Mouse (Mus musculus) retina, adult 2 months (tissue): ENCODE results near the gene Gm49333.
A peak's percentile ranks its signal among the peaks of the same experiment; 100 is the strongest.

Experiments
- DNase-seq: peaks from one replicate; pipeline ENCODE4 v3.0.0-alpha.2; 2012; ENCODE audit warnings: low read depth, low spot score

The Gm49333 gene

DNA sequence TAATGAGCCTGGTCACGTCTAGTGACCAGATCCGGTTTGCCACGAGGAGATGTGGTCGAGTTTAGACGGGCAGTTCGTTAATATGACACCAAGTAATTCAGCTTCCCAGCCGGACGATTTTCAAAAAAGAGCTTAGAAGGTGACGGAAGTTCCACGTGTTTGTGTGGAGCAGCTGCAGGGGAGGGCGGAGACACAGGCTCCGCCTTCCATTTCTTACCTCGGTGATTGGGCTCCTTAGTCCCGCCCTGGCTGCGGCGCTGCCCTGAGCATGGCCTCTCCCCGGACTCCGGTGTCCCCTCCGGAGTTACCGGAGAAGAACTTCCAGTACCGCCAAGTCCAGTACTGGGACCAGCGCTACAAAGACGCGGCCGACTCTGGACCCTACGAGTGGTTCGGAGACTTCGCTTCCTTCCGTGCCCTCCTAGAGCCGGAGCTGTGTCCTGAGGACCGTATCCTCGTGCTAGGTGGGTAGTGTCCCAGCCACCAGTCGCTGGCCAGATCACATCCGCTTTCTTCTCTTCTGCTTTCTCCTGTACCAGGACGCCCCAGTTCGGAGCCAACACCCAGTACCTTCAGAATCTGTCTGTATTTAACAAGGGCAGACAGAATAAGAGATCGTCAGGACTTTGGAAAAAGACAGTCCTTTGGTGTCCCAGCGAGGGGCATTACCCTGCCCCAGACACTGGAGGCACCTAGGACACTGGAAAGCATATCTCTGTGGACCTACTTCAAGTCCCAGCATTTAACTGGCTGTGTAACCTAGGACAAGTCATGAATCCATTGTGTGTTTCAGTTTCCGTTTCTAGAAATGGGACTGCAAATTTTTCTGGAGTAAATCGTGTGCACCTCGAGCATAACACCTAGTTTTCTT is at the start of gene Gm49333, which contains the start of the genes Eef1akmt4 and Alg3:
Gene Gm49333 (plus strand): TSS at position 254 of the 871 bp plus-strand sequence.
Gene Eef1akmt4 (plus strand): TSS at position 237 of the 871 bp plus-strand sequence.
Gene Alg3 (minus strand): TSS at position 379 of the 871 bp plus-strand sequence.
- DNase-seq, result peak; percentile 71

DNA sequence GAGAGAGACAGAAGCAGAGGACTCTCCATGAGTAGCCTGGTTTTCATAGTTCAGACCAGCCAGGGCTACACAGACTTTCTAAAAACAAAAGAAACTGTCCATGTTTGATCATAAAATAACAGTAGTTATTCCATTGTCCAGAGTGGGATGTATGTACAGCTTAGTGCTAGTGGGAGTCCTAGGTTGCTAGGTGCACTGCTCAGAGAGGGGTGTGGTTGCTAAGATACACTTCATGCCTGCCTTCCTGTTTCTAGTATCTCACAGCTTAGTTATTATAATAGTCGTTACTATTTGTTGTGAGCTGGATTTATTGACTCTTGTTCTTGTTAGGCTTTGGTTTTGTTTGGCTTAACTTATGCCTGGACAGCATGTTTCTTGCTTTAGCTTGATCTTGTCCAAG is 46.3 kb upstream of the Gm49333 start:
- no peak for DNase-seq

DNA sequence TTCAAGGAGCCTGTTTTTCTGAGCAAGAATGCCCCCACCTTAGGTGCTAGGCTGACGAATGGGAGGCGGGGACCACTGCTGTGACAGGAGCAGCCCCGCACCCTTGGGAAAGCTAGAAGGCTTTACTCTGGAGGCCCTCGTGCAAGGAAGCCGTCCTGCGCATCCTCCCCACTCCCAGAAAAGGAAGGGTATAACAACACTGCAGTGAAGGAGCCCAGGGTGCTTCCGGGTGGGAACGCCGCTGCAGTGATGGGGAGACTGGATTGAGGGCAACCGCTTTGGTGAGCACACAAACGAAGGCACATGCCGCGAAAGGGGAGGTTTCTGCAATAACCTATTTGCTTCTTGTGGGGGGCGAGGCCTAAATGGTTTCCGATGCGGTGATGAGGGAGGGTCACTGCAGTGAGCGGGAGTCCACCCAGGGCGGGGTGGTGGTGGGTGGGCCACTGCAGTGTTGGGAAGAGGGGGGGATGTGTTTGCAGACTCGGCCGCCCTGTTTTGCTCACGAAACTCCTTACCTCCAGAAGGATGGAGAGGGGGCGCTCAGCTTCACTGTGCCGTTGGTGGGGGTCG is 22.0 kb upstream of the Gm49333 start, which contains the start of gene Vwa5b2:
Gene Vwa5b2 (plus strand): TSS at position 106 of the 573 bp plus-strand sequence.
- no peak for DNase-seq

DNA sequence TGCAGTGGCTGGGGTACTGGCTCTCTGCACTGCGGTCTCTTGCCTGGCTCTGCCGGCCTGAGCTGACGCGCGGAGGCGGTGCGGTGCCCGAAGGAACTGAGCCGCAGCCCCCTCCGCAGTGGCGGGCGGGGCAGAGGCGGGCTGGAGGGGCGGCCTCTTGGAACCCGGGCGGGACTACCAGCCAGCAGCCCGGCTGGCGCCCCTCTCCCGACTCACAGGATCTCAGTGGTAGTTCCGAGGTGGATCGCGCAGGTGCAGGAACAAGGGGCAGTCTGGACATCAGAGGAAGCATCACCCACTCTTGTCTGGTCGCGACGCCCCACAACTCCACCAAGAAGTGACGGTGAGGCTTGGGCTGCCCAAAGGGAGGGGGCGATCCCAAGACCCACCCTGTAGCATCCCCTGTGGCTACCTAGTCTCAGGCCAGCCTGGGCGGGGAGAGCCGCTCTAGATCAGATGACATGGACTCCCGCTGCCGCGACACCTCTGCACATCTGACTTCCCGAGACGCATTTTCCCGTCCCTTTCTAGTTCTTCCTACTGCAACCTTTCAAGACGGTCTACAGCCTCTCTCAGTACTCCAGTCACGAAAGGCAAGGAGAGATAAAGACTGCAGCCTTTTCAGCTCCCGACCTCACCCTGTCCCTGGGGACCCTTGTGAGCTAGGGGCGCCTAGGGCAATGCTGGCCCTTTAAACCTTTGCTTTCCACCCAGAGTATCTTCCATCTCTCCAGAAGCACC is 21.3 kb upstream of the Gm49333 start:
- DNase-seq, result no peak

DNA sequence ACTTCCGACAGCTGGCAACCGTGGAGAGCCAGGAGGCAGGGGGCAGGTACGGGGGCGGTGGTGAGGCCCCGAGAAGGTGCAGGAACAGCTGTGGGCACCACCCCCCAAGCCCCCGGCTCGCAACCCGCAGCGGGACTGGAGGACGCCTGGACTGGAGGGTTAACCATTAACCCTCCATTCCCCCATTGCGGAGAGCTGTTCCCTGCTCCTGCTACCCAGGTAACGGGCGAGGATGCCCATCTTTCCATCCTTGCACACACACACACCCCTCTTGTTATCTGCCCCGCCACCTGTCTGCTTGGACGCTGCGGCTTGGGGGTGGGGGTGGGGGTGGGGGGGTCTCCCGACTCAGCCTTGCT is 20.8 kb upstream of the Gm49333 start:
- DNase-seq, result no peak

DNA sequence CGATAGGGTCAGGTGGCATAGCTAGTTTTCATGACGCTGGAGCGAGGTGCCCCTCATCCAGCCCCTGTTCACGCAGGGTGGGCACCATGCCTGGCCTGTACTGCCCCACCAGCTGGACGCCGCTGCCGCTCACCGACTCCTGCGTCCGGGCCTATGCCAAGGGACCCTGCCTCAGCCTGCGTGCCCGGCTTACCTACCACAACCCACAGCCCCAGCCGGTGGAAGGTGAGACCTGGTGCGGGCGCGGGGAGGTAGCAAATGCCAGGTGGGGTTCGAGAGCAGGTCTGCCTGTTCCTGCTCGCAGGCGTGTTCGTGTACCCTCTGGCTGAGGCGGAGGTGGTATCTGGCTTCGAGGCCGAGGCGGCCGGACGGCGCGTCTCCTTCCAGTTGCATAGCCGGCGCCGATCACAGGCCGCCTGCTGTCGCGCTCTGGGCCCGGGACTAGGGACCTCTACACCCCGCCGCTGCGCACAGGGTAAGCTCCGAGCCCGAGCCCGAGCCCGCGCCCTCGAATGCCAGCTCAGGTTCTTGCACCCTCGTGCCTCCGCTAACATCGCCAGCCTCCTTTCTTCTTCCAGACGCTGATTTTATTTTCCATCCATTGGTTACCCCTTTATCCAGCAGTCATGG is 20.2 kb upstream of the Gm49333 start:
- DNase-seq, result no peak

DNA sequence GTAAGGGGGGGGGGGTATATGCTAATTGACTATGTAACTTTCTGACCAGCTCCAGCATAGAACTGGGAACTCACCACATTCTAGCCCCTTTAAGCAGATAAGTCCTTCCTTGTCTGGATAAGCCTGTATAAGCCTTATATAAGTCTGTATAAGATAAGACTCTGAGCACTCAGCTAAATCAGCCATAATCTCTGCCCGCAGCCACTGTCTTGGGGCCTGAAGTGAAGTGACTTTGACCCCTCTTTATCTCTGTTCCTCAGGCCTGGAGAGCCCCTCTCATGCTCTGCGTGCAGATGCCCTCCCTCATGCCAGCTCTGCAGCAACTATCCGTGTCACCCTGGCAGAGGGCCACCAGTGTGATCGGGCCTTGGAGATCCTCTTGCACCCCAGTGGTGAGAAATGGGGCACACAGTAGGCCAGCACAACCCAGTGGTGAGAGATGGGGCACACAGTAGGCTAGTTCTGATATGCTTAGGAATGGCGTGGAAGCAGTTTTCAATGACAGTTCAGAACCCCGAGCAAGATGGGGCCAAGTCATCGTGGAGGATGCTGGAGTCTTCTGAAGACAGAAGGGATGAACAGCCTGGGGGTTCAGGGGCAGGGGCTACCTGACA is 16.2 kb upstream of the Gm49333 start:
- DNase-seq, result no peak

DNA sequence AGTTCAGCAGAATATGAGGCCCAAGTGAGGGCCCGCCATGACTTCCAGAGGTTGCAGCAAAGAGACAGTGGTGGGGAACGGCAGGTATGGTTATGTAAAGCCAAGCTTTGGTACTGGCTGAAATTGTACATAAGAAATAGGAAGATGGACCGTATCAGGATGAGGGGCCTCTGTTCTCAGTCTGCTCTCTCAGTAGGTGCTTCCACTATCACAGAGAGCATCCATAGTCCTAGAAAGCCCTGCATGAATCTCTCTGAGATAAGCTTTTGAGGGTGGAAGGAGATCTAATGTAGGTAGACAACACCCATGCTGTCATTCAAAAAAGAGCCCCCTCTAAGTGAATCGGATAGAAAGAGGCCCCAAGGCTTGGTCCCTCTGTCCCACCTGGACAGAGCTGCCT is 15.7 kb upstream of the Gm49333 start:
- DNase-seq, result no peak

DNA sequence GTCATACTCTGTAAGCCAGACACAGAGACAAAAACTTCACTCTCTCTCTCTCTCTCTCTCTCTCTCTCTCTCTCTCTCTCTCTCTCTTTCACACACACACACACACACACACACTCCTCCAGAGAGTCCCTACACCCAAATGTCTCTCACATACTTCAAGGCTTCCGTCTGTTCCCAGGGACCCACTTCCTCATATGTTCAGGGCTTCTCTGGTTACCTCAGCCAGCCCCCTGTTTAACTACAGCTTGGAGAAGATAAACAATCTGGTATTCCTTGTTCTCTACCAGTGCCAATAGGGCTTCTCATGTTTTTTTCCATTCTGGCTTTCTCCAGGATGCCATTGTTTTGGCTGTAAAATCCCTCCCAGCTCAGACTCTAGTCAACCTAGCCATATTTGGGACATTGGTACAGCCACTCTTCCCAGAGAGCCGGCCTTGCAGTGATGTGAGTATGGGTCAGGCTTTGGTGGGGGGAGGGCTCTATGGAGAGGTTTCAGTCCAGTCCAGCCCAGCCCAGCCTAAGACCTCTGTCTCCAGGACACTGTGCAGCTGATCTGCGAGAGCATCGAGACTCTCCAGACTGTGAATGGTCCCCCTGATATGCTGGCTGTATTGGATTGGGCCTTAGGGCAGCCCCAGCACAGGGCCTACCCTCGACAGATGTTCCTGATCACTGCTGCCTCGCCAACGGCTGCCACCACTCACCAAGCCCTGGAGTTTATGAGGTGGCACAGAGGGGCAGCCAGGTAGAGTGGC is 14.5 kb upstream of the Gm49333 start:
- no peak for DNase-seq

DNA sequence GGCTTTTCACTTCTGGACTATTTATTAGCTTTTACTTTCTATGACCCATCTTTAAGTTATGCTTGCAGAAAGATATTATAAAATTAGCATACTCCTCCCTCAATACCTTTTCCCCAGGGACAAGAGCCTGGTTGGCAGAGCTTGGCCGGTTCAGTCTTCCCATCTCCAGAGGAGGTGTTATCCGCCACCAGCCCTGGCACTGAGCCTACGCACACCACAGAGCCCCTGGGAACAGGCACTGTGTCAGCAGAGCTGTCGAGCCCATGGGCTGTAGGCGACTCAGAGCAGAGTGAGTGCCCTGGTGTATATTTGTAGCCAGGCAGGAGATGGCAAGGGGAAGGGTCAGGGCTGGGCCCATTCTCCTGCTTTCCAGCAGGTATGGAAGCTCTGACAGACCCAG is 10.9 kb upstream of the Gm49333 start:
- no peak for DNase-seq

DNA sequence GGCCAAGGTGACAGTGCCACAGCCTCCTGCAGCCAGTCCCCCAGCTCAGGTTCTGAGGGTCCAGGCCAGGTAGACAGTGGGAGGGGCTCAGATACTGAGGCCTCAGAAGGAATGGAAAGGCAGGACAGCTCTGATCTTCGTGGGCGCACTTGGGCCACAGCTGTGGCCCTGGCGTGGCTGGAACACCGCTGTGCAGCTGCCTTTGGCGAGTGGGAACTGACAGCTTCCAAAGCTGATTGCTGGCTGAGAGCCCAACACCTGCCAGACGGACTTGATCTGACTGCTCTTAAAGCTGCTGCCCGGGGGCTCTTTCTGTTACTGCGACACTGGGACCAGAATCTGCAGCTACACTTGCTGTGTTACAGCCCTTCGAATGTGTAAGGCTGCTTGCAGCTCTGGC is 6.7 kb upstream of the Gm49333 start:
- no peak for DNase-seq

DNA sequence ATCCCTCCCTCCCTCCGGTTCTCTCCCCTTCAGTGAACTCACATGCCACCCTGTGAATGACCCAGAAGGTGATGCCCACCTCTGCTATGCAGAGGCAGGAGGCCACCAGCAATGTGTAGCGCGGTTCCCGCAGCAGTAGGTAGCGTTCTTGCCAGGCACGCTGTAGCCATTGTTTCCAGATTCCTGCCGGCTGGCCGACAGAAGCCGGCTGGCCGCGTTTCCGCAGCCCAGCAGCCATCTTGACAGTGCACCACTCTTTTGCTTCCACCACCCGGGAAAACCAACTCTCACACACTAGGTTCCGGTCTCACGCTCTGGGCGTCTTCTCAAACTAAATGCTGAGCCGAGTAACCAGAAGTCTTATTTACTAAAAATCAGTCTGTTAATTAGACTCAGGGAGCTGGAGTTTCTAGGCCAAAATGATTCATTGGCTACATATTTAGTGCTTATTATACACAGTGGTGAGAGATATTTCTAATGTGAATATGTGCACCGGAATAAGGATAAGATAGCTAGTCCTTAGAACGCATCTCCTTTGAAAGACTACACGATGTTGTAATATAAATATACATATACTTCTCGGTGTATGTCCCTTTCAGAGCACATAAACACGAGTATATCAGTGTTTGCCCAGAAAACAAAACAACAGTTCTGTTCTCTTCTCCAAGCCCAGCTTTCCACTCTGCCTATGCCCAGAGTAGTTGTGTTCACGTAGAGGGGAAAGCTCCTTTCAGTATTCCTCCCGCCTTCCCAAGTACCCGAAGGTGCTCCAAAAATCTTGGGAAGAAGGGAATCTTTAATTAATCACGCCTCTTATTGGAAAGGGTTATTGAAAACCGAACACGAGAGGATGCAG is 681 bp upstream of the Gm49333 start:
- DNase-seq, result peak; percentile 75

DNA sequence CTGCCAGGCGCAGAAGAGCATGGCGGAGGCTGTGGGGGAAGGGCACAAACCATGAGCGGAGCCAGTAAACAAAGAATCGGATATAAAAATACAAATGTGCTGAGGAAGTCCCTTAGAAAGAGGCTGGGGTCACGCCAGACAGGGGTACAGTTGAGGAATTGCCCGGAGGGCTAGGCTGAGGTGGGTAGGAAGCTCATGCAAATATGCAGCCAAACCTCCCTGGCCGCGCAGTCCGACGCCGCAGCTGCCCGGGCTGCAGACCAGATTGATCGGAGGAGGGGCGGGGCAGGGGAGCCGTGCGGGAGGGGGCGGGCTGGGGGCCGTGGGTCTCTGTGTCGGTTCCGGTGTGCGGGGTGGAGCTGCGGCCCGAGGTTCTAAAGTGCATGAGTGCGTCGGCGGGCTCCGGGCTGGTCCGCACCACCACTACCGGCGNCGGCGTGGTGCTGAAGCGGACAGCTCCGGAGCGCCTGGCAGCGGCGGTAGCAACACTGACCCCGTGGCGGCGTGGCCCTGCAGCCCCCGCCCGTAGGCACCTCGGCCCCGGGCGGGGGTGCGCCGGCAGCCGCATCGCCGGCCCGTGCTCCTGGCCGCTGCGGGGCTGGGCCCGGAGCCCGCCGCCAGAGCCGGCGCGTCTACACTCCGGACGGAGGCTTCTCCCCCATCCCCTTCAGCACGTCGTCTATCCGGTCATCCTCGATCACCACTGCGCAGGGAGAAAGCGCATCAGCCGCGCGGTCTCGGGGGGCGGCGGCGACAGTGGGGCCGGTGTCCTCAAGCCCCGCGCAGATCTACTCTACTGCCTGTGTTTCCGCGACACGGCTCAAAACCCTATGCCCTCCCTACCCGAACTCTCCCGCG is 8.4 kb downstream of the Gm49333 start:
- DNase-seq, result no peak

DNA sequence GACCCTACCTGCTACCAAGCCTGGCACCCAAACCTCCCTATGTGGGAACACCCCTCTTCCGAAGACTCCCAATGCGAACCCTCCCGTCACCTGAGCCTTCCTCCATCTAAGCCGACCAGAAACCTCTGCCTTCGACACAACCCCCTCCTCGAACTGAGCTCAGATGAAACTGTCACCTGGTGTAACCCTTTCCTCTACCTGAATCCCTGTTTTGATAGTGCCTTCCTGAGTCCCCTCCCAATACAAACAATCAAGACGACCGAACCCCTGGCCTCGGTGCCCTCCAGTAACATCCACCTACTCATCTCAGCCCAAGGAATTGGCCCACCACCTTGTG is 9.0 kb downstream of the Gm49333 start:
- no peak for DNase-seq

DNA sequence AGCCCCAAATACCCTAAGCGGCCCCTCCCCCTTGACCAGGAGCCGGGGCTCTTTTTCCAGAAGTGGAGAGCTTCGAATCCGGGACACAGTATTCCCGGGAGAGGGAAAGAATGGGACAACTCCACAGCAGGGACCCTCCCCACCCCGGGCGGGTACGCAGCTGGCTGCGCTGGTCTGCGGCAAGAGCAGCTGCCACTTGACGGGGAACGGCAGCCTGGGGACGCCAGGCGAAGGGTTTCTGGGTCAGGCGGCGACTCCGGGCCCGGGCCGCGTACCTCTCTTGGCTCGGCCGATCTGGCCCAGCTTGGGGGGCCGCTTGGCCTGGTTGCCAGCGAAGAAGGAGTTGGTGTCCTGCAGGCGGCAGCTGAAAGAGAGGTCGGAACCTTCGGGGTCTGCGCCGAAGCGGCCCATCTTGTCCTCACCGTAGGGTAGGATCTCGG is 9.4 kb downstream of the Gm49333 start:
- DNase-seq, result no peak

DNA sequence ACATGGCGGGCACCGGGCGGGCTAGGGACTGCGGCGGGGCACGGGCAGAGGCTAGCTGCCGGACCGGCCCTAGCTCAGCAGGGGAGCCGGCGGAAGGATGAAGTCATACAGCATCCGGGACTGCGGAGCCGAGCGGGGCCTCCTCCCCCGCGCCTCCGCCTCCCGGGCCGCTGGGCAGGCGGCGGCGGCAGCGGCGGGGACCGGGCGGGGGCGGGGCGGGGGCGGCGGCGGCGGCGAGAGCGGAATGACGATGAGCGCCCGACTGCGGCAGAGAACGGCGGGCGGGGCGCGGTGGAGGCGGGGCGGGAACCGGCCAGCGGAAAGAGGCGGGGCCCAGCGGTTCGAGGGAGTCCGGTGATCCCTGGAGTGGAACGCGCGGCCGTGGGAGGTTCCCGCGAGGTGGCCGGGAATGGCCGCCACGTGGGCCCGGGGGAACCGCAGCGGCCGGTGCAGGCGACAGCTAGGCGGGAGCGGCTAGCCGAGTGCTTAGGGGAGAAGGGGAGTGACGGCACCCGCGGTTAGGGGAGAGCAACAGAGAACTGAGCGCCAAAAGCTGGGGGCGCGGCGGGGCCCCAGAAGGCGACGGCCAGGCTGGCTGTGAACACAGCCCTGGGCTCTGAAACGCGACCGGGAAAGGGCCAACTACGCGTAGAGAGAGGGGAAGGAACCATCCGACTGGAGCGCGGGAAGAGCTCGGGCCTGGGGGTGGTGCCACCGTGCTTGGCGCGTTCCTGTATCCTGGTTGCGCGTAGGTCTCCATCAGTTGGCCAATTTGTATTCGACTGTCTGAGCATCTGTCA is 10.0 kb downstream of the Gm49333 start, which contains the start of gene Camk2n2:
Gene Camk2n2 (minus strand): TSS at position 97 of the 800 bp plus-strand sequence.
- DNase-seq, result no peak

DNA sequence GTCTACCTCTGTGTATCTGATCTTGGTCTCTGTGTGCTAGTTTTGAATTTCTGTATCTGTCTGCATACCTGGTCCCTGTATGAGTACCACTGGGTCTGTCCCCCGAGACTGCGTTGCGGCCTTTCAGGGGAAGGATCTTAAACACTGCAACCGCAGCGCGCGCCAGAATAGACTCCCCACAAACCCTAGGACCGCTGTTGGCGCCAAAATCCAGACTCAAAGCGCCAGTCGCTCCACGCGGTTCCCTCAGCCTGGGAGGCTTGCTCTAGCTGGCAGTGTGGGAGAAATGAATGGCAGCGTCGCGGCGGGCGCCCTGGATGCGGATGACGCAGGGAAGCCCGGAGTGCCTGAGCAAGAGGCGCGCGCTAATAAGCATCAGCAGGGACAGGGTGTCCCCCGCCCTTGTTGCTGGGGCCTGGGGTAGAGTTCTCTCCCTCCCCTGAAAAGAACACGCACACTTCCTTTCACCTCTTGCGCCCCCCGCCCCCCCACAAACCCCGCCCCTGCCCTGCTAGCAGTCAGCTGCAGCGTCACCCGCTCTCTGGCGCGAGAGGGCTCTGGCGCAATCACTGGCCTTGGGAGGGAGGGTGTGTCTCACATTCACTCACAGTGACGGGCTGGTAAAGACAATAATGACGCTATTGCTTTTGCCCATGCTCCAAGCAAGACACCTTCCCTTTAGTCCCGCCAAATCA is 10.7 kb downstream of the Gm49333 start:
- DNase-seq, result no peak
